Mouse (Mus musculus) kidney, embryonic 14.5 days (tissue): ENCODE results near the gene Coq8b. TPM values are rescaled to one million over a fixed set of nuclear protein-coding genes. Genes with fewer than 3 reads are reported as not detected.
A peak's percentile ranks its signal among the peaks of the same experiment; 100 is the strongest.

Experiments used
- ATAC-seq: fragments of 200-750 bp; cut with Nextera tagmentation; 2 replicates; pipeline ENCODE4 v1.8.0; 2017; ENCODE audit warnings: moderate number of reproducible peaks, mild to moderate bottlenecking, moderate TSS enrichment, moderate library complexity; ENCODE audit not compliant: low FRiP score, low TSS enrichment
- H3K27ac ChIP-seq: fragments of 300-500 bp; sonication (generic); 2 replicates; pipeline ENCODE4 v1.5.1; 2014; ENCODE audit warnings: low read depth, mild to moderate bottlenecking, low read length, moderate library complexity, mixed read lengths
- H3K27me3 ChIP-seq: fragments of 300-500 bp; sonication (generic); 2 replicates; pipeline ENCODE4 v1.6.1; 2014; ENCODE audit warnings: mild to moderate bottlenecking, low read length; ENCODE audit not compliant: control insufficient read depth, insufficient read depth
- H3K36me3 ChIP-seq: fragments of 300-500 bp; sonication (generic); 2 replicates; pipeline ENCODE4 v1.6.1; 2014; ENCODE audit warnings: low read length, mixed read lengths; ENCODE audit not compliant: control insufficient read depth, insufficient read depth
- H3K4me1 ChIP-seq: fragments of 300-500 bp; sonication (generic); 2 replicates; pipeline ENCODE4 v1.6.1; 2014; ENCODE audit warnings: low read length, mixed read lengths; ENCODE audit not compliant: control insufficient read depth, insufficient read depth
- H3K4me2 ChIP-seq: fragments of 300-500 bp; sonication (generic); replicated peaks from 2 replicates; pipeline ENCODE4 v1.6.1; 2014; ENCODE audit warnings: low read depth, mild to moderate bottlenecking, low read length
- H3K4me3 ChIP-seq: fragments of 300-500 bp; sonication (generic); 2 replicates; pipeline ENCODE4 v1.5.1; 2014; ENCODE audit warnings: mild to moderate bottlenecking, low read length
- H3K9ac ChIP-seq: fragments of 300-500 bp; sonication (generic); 2 replicates; pipeline ENCODE4 v1.6.1; 2014; ENCODE audit warnings: low read depth, mild to moderate bottlenecking, low read length, moderate library complexity
- H3K9me3 ChIP-seq: fragments of 300-500 bp; sonication (generic); 2 replicates; pipeline ENCODE4 v1.6.1; 2016; ENCODE audit warnings: low read length; ENCODE audit not compliant: control insufficient read depth
- WGBS: fragments of 180-500 bp; shearing (Covaris S2); extraction: QIAGEN DNeasy Blood & Tissue Kit; methylation state at CpG from one replicate; pipeline ENCODE4 v1.1.7; 2014; 5-methylcytosine and 5-hydroxymethylcytosine counted together
- polyA plus RNA-seq: library from polyadenylated mRNA; unstranded; fragments of >200 nt; fragmentation: Nextera tagmentation; extraction: Ambion mirVana; gene quantifications from 2 replicates; pipeline ENCODE4 v1.2.1, GENCODE M21; 2014

Coq8b gene
- polyA plus RNA-seq, 1 experiment from 2014 or later, result 17.1 TPM

- H3K27ac ChIP-seq, result no peak overlapping the region; the same call in 1 of the 2 replicates
- H3K4me2 ChIP-seq, result peak overlapping the region; percentile 28
- H3K4me1 ChIP-seq, result peaks cover 8% of the 10 kb centered on the region
- no peaks in the 10 kb centered on the region for H3K27me3 ChIP-seq
- H3K36me3 ChIP-seq, result peaks cover 12% of the 10 kb centered on the region; the same call in 1 of the 2 replicates
- H3K9me3 ChIP-seq, result no peaks in the 10 kb centered on the region
- peak overlapping the region; percentile 2 for H3K4me3 ChIP-seq
- peak; percentile 56 for ATAC-seq
- WGBS, result 2% methylated on average over 28 of the region's 28 CpGs
- peak overlapping the region; percentile 50 for H3K9ac ChIP-seq
These were observed 52.3 kb downstream of the Coq8b start for GRCm38 (mm10) chr7:27284865-27285697.

- H3K27me3 ChIP-seq, result no peaks in the 10 kb centered on the region
- peaks cover 8% of the 10 kb centered on the region for H3K4me1 ChIP-seq
- H3K9me3 ChIP-seq, result no peaks in the 10 kb centered on the region
- no peak overlapping the region for H3K27ac ChIP-seq
- 5% methylated on average over 8 of the region's 8 CpGs for WGBS
- H3K4me2 ChIP-seq, result peak overlapping the region; percentile 28
- no peak overlapping the region for H3K9ac ChIP-seq
- peaks cover 9% of the 10 kb centered on the region; the same call in 1 of the 2 replicates for H3K36me3 ChIP-seq
- peak; percentile 84 for ATAC-seq
- H3K4me3 ChIP-seq, result no peak overlapping the region
These were observed 52.9 kb downstream of the Coq8b start for GRCm38 (mm10) chr7:27285698-27286066.

GRCm38 (mm10) chr7:27288732-27289131, 55.9 kb downstream of the Coq8b start:
- H3K9me3 ChIP-seq, result no peaks in the 10 kb centered on the region
- 85% methylated on average over 7 of the region's 7 CpGs for WGBS
- peaks cover 8% of the 10 kb centered on the region for H3K4me1 ChIP-seq
- no peak overlapping the region for H3K4me2 ChIP-seq
- H3K27me3 ChIP-seq, result no peaks in the 10 kb centered on the region
- ATAC-seq, result no peak
- no peak overlapping the region for H3K9ac ChIP-seq
- no peak overlapping the region for H3K27ac ChIP-seq
- no peaks in the 10 kb centered on the region for H3K36me3 ChIP-seq
- no peak overlapping the region for H3K4me3 ChIP-seq

GRCm38 (mm10) chr7:27290555-27290954, 57.7 kb downstream of the Coq8b start:
- 80% methylated on average over 2 of the region's 2 CpGs for WGBS
- no peak overlapping the region for H3K27ac ChIP-seq
- ATAC-seq, result no peak

GRCm38 (mm10) chr7:27291795-27292466, 59.1 kb downstream of the Coq8b start:
- no peak overlapping the region for H3K27ac ChIP-seq
- H3K27me3 ChIP-seq, result no peaks in the 10 kb centered on the region
- 54% methylated on average over 12 of the region's 12 CpGs for WGBS
- no peaks in the 10 kb centered on the region for H3K36me3 ChIP-seq
- no peak overlapping the region for H3K4me2 ChIP-seq
- H3K4me1 ChIP-seq, result no peaks in the 10 kb centered on the region
- H3K9me3 ChIP-seq, result no peaks in the 10 kb centered on the region
- ATAC-seq, result no peak
- no peak overlapping the region for H3K4me3 ChIP-seq
- H3K9ac ChIP-seq, result no peak overlapping the region

More at GRCm38 (mm10) chr7:27290555-27290954, 57.7 kb downstream of the Coq8b start:
- H3K4me1 ChIP-seq, result no peaks in the 10 kb centered on the region
- H3K9ac ChIP-seq, result no peak overlapping the region
- H3K36me3 ChIP-seq, result no peaks in the 10 kb centered on the region
- no peak overlapping the region for H3K4me2 ChIP-seq
- H3K9me3 ChIP-seq, result no peaks in the 10 kb centered on the region
- H3K4me3 ChIP-seq, result no peak overlapping the region
- H3K27me3 ChIP-seq, result no peaks in the 10 kb centered on the region

GRCm38 (mm10) chr7:27295956-27296355, 63.1 kb downstream of the Coq8b start:
- Histone ChIP-seq H3K36me3 (no peaks in the 10 kb centered on the region), H3K4me2 (no peak overlapping the region), H3K4me3 (no peak overlapping the region), H3K9me3 (no peaks in the 10 kb centered on the region), H3K4me1 (no peaks in the 10 kb centered on the region), H3K27ac (no peak overlapping the region), H3K27me3 (no peaks in the 10 kb centered on the region), H3K9ac (no peak overlapping the region)
- ATAC-seq, result no peak
- 69% methylated on average over 4 of the region's 4 CpGs for WGBS

GRCm38 (mm10) chr7:27296518-27296917, 63.7 kb downstream of the Coq8b start:
- 92% methylated on average over 4 of the region's 4 CpGs for WGBS
- Histone ChIP-seq H3K27ac (no peak overlapping the region), H3K36me3 (no peaks in the 10 kb centered on the region), H3K4me2 (no peak overlapping the region), H3K27me3 (no peaks in the 10 kb centered on the region), H3K4me1 (no peaks in the 10 kb centered on the region), H3K4me3 (no peak overlapping the region), H3K9me3 (no peaks in the 10 kb centered on the region), H3K9ac (no peak overlapping the region)
- no peak for ATAC-seq

GRCm38 (mm10) chr7:27298033-27298610, 65.3 kb downstream of the Coq8b start:
- Histone ChIP-seq H3K4me2 (no peak overlapping the region), H3K4me1 (no peaks in the 10 kb centered on the region), H3K9ac (no peak overlapping the region), H3K27me3 (no peaks in the 10 kb centered on the region), H3K4me3 (no peak overlapping the region), H3K27ac (no peak overlapping the region), H3K36me3 (no peaks in the 10 kb centered on the region), H3K9me3 (no peaks in the 10 kb centered on the region)
- no peak for ATAC-seq
- WGBS, result 78% methylated on average over 16 of the region's 16 CpGs

GRCm38 (mm10) chr7:27298816-27299215, 66.0 kb downstream of the Coq8b start:
- H3K4me1 ChIP-seq, result no peaks in the 10 kb centered on the region
- H3K36me3 ChIP-seq, result no peaks in the 10 kb centered on the region
- H3K27me3 ChIP-seq, result peaks cover 2% of the 10 kb centered on the region; the same call in 1 of the 2 replicates
- H3K27ac ChIP-seq, result no peak overlapping the region
- no peak overlapping the region for H3K9ac ChIP-seq
- no peaks in the 10 kb centered on the region for H3K9me3 ChIP-seq
- no peak overlapping the region for H3K4me2 ChIP-seq
- no peak overlapping the region for H3K4me3 ChIP-seq
- ATAC-seq, result no peak
- WGBS, result 83% methylated on average over 6 of the region's 6 CpGs
